Mouse (Mus musculus) stomach, embryonic 16.5 days (tissue): ENCODE measurements around the gene Aprt. TPM values are rescaled to one million over a fixed set of nuclear protein-coding genes. Genes with fewer than 3 reads are reported as not detected.

ENCODE experiments used
- ATAC-seq: fragments of 200-750 bp; cut with Nextera tagmentation; 2 replicates; pipeline ENCODE4 v1.8.0; 2017; ENCODE audit warnings: moderate number of reproducible peaks, moderate TSS enrichment; ENCODE audit not compliant: insufficient read depth, low FRiP score
- H3K27ac ChIP-seq: fragments of 300-500 bp; sonication (generic); 2 replicates; pipeline ENCODE4 v1.5.1; 2014; ENCODE audit warnings: low read length
- H3K27me3 ChIP-seq: fragments of 300-500 bp; sonication (generic); 2 replicates; pipeline ENCODE4 v1.6.1; 2014; ENCODE audit warnings: low read length, control low read depth, mixed read lengths; ENCODE audit not compliant: control insufficient read depth, insufficient read depth
- H3K36me3 ChIP-seq: fragments of 300-500 bp; sonication (generic); 2 replicates; pipeline ENCODE4 v1.6.1; 2014; ENCODE audit warnings: low read length; ENCODE audit not compliant: control insufficient read depth, insufficient read depth
- H3K4me1 ChIP-seq: fragments of 300-500 bp; sonication (generic); 2 replicates; pipeline ENCODE4 v1.6.1; 2014; ENCODE audit warnings: low read length, control low read depth, mixed read lengths; ENCODE audit not compliant: control insufficient read depth, insufficient read depth
- H3K4me2 ChIP-seq: fragments of 300-500 bp; sonication (generic); 2 replicates; pipeline ENCODE4 v1.6.1; 2014; ENCODE audit warnings: low read depth, low read length, mixed read lengths
- H3K4me3 ChIP-seq: fragments of 300-500 bp; sonication (generic); replicated peaks from 2 replicates; pipeline ENCODE4 v1.5.1; 2014; ENCODE audit warnings: mild to moderate bottlenecking, low read length
- H3K9ac ChIP-seq: fragments of 300-500 bp; sonication (generic); 2 replicates; pipeline ENCODE4 v1.6.1; 2014; ENCODE audit warnings: low read length
- H3K9me3 ChIP-seq: fragments of 300-500 bp; sonication (generic); replicated peaks from 2 replicates; pipeline ENCODE4 v1.6.1; 2016; ENCODE audit warnings: low read length, control low read depth; ENCODE audit not compliant: control insufficient read depth
- WGBS: fragments of 180-500 bp; shearing (Covaris S2); extraction: QIAGEN DNeasy Blood & Tissue Kit; methylation state at CpG from one replicate; pipeline ENCODE4 v1.1.7; 2014; 5-methylcytosine and 5-hydroxymethylcytosine counted together
- microRNA-seq: library from miRNA; unstranded; fragments of <30 nt; microRNA quantifications from one replicate; pipeline ENCODE4, GENCODE M21; 2016
- polyA plus RNA-seq: library from polyadenylated mRNA; unstranded; fragments of >200 nt; fragmentation: Nextera tagmentation; extraction: Ambion mirVana; gene quantifications from 2 replicates; pipeline ENCODE4 v1.2.1, GENCODE M21; 2015

Aprt gene
- polyA plus RNA-seq, 1 experiment from 2014 or later, result 345 TPM

GRCm38 (mm10) chr8:122537033-122537432 is 39.7 kb downstream of the Aprt start:
- Histone ChIP-seq H3K27me3 (no peaks in the 10 kb centered on the region), H3K4me2 (peak overlapping the region; percentile 14), H3K36me3 (no peaks in the 10 kb centered on the region), H3K4me3 (0 out of 2 replicates have a peak overlapping the region, but pooled peaks have one; percentile 5), H3K27ac (peak overlapping the region; percentile 84), H3K4me1 (peaks cover 24% of the 10 kb centered on the region), H3K9me3 (no peaks in the 10 kb centered on the region), H3K9ac (peak overlapping the region; percentile 60)
- peak; percentile 91 for ATAC-seq
- WGBS, result 6% methylated on average over 6 of the region's 6 CpGs

- no peak overlapping the region for H3K9ac ChIP-seq
- H3K4me1 ChIP-seq, result peaks cover 5% of the 10 kb centered on the region; the same call in 1 of the 2 replicates
- H3K36me3 ChIP-seq, result no peaks in the 10 kb centered on the region
- H3K9me3 ChIP-seq, result no peaks in the 10 kb centered on the region
- ATAC-seq, result no peak
- no peak overlapping the region for H3K4me2 ChIP-seq
- H3K4me3 ChIP-seq, result no peak overlapping the region
- H3K27me3 ChIP-seq, result no peaks in the 10 kb centered on the region
- H3K27ac ChIP-seq, result no peak overlapping the region
- 86% methylated on average over 8 of the region's 8 CpGs for WGBS
Observed at GRCm38 (mm10) chr8:122531312-122531711, 45.4 kb downstream of the Aprt start.

GRCm38 (mm10) chr8:122529159-122529558 is 47.5 kb downstream of the Aprt start:
- H3K9me3 ChIP-seq, result no peaks in the 10 kb centered on the region
- H3K4me3 ChIP-seq, result no peak overlapping the region
- H3K4me2 ChIP-seq, result no peak overlapping the region
- 90% methylated on average over 4 of the region's 4 CpGs for WGBS
- no peaks in the 10 kb centered on the region for H3K36me3 ChIP-seq
- no peak overlapping the region for H3K9ac ChIP-seq
- no peak for ATAC-seq
- H3K27ac ChIP-seq, result no peak overlapping the region
- H3K4me1 ChIP-seq, result peaks cover 24% of the 10 kb centered on the region
- no peaks in the 10 kb centered on the region for H3K27me3 ChIP-seq

GRCm38 (mm10) chr8:122527937-122528336 is 48.8 kb downstream of the Aprt start:
- 94% methylated on average over 3 of the region's 3 CpGs for WGBS
- no peak for ATAC-seq

GRCm38 (mm10) chr8:122526526-122527170 is 50.1 kb downstream of the Aprt start:
- H3K4me2 ChIP-seq, result no peak overlapping the region
- peak; percentile 23; the same call in 1 of the 2 replicates for ATAC-seq

More at GRCm38 (mm10) chr8:122527937-122528336, 48.8 kb downstream of the Aprt start:
- no peaks in the 10 kb centered on the region for H3K9me3 ChIP-seq
- no peaks in the 10 kb centered on the region for H3K36me3 ChIP-seq
- H3K27ac ChIP-seq, result no peak overlapping the region
- no peak overlapping the region for H3K9ac ChIP-seq
- no peak overlapping the region for H3K4me3 ChIP-seq
- H3K27me3 ChIP-seq, result no peaks in the 10 kb centered on the region
- H3K4me2 ChIP-seq, result no peak overlapping the region
- H3K4me1 ChIP-seq, result peaks cover 36% of the 10 kb centered on the region

GRCm38 (mm10) chr8:122526084-122526483 is 50.6 kb downstream of the Aprt start:
- ATAC-seq, result no peak
- H3K4me3 ChIP-seq, result no peak overlapping the region
- peaks cover 40% of the 10 kb centered on the region for H3K4me1 ChIP-seq
- no peaks in the 10 kb centered on the region for H3K27me3 ChIP-seq
- WGBS, result 49% methylated on average over 3 of the region's 3 CpGs
- H3K9ac ChIP-seq, result peak overlapping the region; percentile 25; the same call in 1 of the 2 replicates
- H3K4me2 ChIP-seq, result no peak overlapping the region
- no peaks in the 10 kb centered on the region for H3K9me3 ChIP-seq
- H3K27ac ChIP-seq, result peak overlapping the region; percentile 15; the same call in 1 of the 2 replicates
- H3K36me3 ChIP-seq, result no peaks in the 10 kb centered on the region

More at GRCm38 (mm10) chr8:122526526-122527170, 50.1 kb downstream of the Aprt start:
- H3K9ac ChIP-seq, result peak overlapping the region; percentile 25
- H3K4me1 ChIP-seq, result peaks cover 40% of the 10 kb centered on the region
- H3K9me3 ChIP-seq, result no peaks in the 10 kb centered on the region
- H3K27ac ChIP-seq, result peak overlapping the region; percentile 15; the same call in 1 of the 2 replicates
- no peaks in the 10 kb centered on the region for H3K27me3 ChIP-seq
- H3K36me3 ChIP-seq, result no peaks in the 10 kb centered on the region
- H3K4me3 ChIP-seq, result no peak overlapping the region
- 56% methylated on average over 7 of the region's 7 CpGs for WGBS

- Histone ChIP-seq H3K4me3 (no peak overlapping the region), H3K4me1 (peaks cover 40% of the 10 kb centered on the region), H3K27me3 (no peaks in the 10 kb centered on the region), H3K4me2 (no peak overlapping the region), H3K9me3 (no peaks in the 10 kb centered on the region), H3K9ac (peak overlapping the region; percentile 7; the same call in 1 of the 2 replicates), H3K36me3 (no peaks in the 10 kb centered on the region), H3K27ac (peak overlapping the region; percentile 4; the same call in 1 of the 2 replicates)
- 65% methylated on average over 6 of the region's 6 CpGs for WGBS
- no peak for ATAC-seq
Observed at GRCm38 (mm10) chr8:122525004-122525403, 51.7 kb downstream of the Aprt start.

Small RNA genes lying within 50 kb of the gene (microRNA-seq; reads per million reads assigned to microRNA genes)
- not detected for gene Mir6396

Other genes starting within 250 kb of the Aprt start
- gene Trhr2, start 216.2 kb downstream of the Aprt start, polyA plus RNA-seq, result not detected in 2 replicates
- gene Zc3h18, start 200.3 kb downstream of the Aprt start, polyA plus RNA-seq, result 28.1 and 32.4 TPM in 2 replicates
- not detected in 2 replicates for gene Il17c, start 154.9 kb downstream of the Aprt start, polyA plus RNA-seq
- 241 and 270 TPM in 2 replicates for gene Cyba, start 144.0 kb downstream of the Aprt start, polyA plus RNA-seq
- gene Mvd, start 133.5 kb downstream of the Aprt start, polyA plus RNA-seq, result 40.3 and 40.7 TPM in 2 replicates
- 0.59 and 1.2 TPM in 2 replicates for gene Snai3, start 116.2 kb downstream of the Aprt start, polyA plus RNA-seq
- 31.3 and 36.4 TPM in 2 replicates for gene Rnf166, start 100.8 kb downstream of the Aprt start, polyA plus RNA-seq
- gene Ctu2, start 100.8 kb downstream of the Aprt start, polyA plus RNA-seq, result 39.8 TPM in 2 replicates
- gene Piezo1, start 25.6 kb downstream of the Aprt start, polyA plus RNA-seq, result 13.5 and 18.9 TPM in 2 replicates
- 28.4 and 28.5 TPM in 2 replicates for gene Cdt1, start 8.9 kb downstream of the Aprt start, polyA plus RNA-seq
- gene Galns, start 34.6 kb upstream of the Aprt start, polyA plus RNA-seq, result 14.7 and 14.8 TPM in 2 replicates
- 41.4 and 50.6 TPM in 2 replicates for gene Trappc2l, start 34.7 kb upstream of the Aprt start, polyA plus RNA-seq
- gene Pabpn1l, start 45.8 kb upstream of the Aprt start, polyA plus RNA-seq, result not detected in 2 replicates
- gene Cbfa2t3, start 122.2 kb upstream of the Aprt start, polyA plus RNA-seq, result 3.2 and 4.1 TPM in 2 replicates
- 20.1 and 20.9 TPM in 2 replicates for gene Acsf3, start 198.6 kb upstream of the Aprt start, polyA plus RNA-seq